Mouse (Mus musculus) stomach, embryonic 16.5 days (tissue): Measurements from ENCODE around the gene Ect2. TPM values are rescaled to one million over a fixed set of nuclear protein-coding genes. Genes with fewer than 3 reads are reported as not detected.

Experiments
- ATAC-seq: fragments of 200-750 bp; cut with Nextera tagmentation; 2 replicates; pipeline ENCODE4 v1.8.0; 2017; ENCODE audit warnings: moderate number of reproducible peaks, moderate TSS enrichment; ENCODE audit not compliant: insufficient read depth, low FRiP score
- H3K27ac ChIP-seq: fragments of 300-500 bp; sonication (generic); 2 replicates; pipeline ENCODE4 v1.5.1; 2014; ENCODE audit warnings: low read length
- H3K27me3 ChIP-seq: fragments of 300-500 bp; sonication (generic); 2 replicates; pipeline ENCODE4 v1.6.1; 2014; ENCODE audit warnings: low read length, control low read depth, mixed read lengths; ENCODE audit not compliant: control insufficient read depth, insufficient read depth
- H3K36me3 ChIP-seq: fragments of 300-500 bp; sonication (generic); 2 replicates; pipeline ENCODE4 v1.6.1; 2014; ENCODE audit warnings: low read length; ENCODE audit not compliant: control insufficient read depth, insufficient read depth
- H3K4me1 ChIP-seq: fragments of 300-500 bp; sonication (generic); 2 replicates; pipeline ENCODE4 v1.6.1; 2014; ENCODE audit warnings: low read length, control low read depth, mixed read lengths; ENCODE audit not compliant: control insufficient read depth, insufficient read depth
- H3K4me2 ChIP-seq: fragments of 300-500 bp; sonication (generic); 2 replicates; pipeline ENCODE4 v1.6.1; 2014; ENCODE audit warnings: low read depth, low read length, mixed read lengths
- H3K4me3 ChIP-seq: fragments of 300-500 bp; sonication (generic); replicated peaks from 2 replicates; pipeline ENCODE4 v1.5.1; 2014; ENCODE audit warnings: mild to moderate bottlenecking, low read length
- H3K9ac ChIP-seq: fragments of 300-500 bp; sonication (generic); 2 replicates; pipeline ENCODE4 v1.6.1; 2014; ENCODE audit warnings: low read length
- H3K9me3 ChIP-seq: fragments of 300-500 bp; sonication (generic); replicated peaks from 2 replicates; pipeline ENCODE4 v1.6.1; 2016; ENCODE audit warnings: low read length, control low read depth; ENCODE audit not compliant: control insufficient read depth
- WGBS: fragments of 180-500 bp; shearing (Covaris S2); extraction: QIAGEN DNeasy Blood & Tissue Kit; methylation state at CpG from one replicate; pipeline ENCODE4 v1.1.7; 2014; 5-methylcytosine and 5-hydroxymethylcytosine counted together
- polyA plus RNA-seq: library from polyadenylated mRNA; unstranded; fragments of >200 nt; fragmentation: Nextera tagmentation; extraction: Ambion mirVana; gene quantifications from 2 replicates; pipeline ENCODE4 v1.2.1, GENCODE M21; 2015

The Ect2 gene
- polyA plus RNA-seq, 1 experiment from 2014 or later: 47.3 TPM

GRCm38 (mm10) chr3:27098633-27099032 is 55.0 kb downstream of the Ect2 start:
- ATAC-seq: no peak
- 90% methylated on average over 6 of the region's 6 CpGs for WGBS

GRCm38 (mm10) chr3:27086221-27086620 is 67.5 kb downstream of the Ect2 start:
- 96% methylated on average over 6 of the region's 6 CpGs for WGBS
- no peak overlapping the region for H3K4me3 ChIP-seq
- no peak for ATAC-seq
- no peaks in the 10 kb centered on the region for H3K9me3 ChIP-seq
- no peak overlapping the region for H3K9ac ChIP-seq
- H3K27ac ChIP-seq: no peak overlapping the region
- H3K36me3 ChIP-seq: peaks cover 5% of the 10 kb centered on the region; the same call in 1 of the 2 replicates
- no peaks in the 10 kb centered on the region for H3K4me1 ChIP-seq
- H3K27me3 ChIP-seq: no peaks in the 10 kb centered on the region
- no peak overlapping the region for H3K4me2 ChIP-seq

More at GRCm38 (mm10) chr3:27098633-27099032, 55.0 kb downstream of the Ect2 start:
- Histone ChIP-seq H3K27me3 (no peaks in the 10 kb centered on the region), H3K27ac (no peak overlapping the region), H3K9me3 (no peaks in the 10 kb centered on the region), H3K4me3 (no peak overlapping the region), H3K9ac (no peak overlapping the region), H3K36me3 (peaks cover 6% of the 10 kb centered on the region; the same call in 1 of the 2 replicates), H3K4me1 (no peaks in the 10 kb centered on the region), H3K4me2 (no peak overlapping the region)

GRCm38 (mm10) chr3:27081229-27082060 is 72.2 kb downstream of the Ect2 start:
- Histone ChIP-seq H3K27ac (no peak overlapping the region), H3K4me3 (no peak overlapping the region), H3K9ac (no peak overlapping the region), H3K36me3 (no peaks in the 10 kb centered on the region), H3K27me3 (no peaks in the 10 kb centered on the region), H3K9me3 (no peaks in the 10 kb centered on the region), H3K4me1 (no peaks in the 10 kb centered on the region), H3K4me2 (no peak overlapping the region)
- 83% methylated on average over 13 of the region's 13 CpGs for WGBS
- ATAC-seq: no peak

- no peak overlapping the region for H3K27ac ChIP-seq
- no peaks in the 10 kb centered on the region for H3K36me3 ChIP-seq
- no peaks in the 10 kb centered on the region for H3K9me3 ChIP-seq
- H3K4me1 ChIP-seq: no peaks in the 10 kb centered on the region
- no peaks in the 10 kb centered on the region for H3K27me3 ChIP-seq
- H3K4me2 ChIP-seq: no peak overlapping the region
- no peak overlapping the region for H3K4me3 ChIP-seq
- 79% methylated on average over 7 of the region's 7 CpGs for WGBS
- H3K9ac ChIP-seq: no peak overlapping the region
- ATAC-seq: no peak
Measured at GRCm38 (mm10) chr3:27080061-27080770, 73.5 kb downstream of the Ect2 start.

GRCm38 (mm10) chr3:27073884-27074283 is 79.8 kb downstream of the Ect2 start:
- Histone ChIP-seq H3K4me2 (no peak overlapping the region), H3K4me1 (no peaks in the 10 kb centered on the region), H3K27ac (no peak overlapping the region), H3K27me3 (no peaks in the 10 kb centered on the region), H3K36me3 (no peaks in the 10 kb centered on the region), H3K9ac (no peak overlapping the region), H3K4me3 (no peak overlapping the region), H3K9me3 (no peaks in the 10 kb centered on the region)
- WGBS: 65% methylated on average over 2 of the region's 2 CpGs
- no peak for ATAC-seq

- no peaks in the 10 kb centered on the region for H3K27me3 ChIP-seq
- H3K4me3 ChIP-seq: no peak overlapping the region
- H3K4me2 ChIP-seq: no peak overlapping the region
- no peak for ATAC-seq
- no peaks in the 10 kb centered on the region for H3K9me3 ChIP-seq
- no peak overlapping the region for H3K9ac ChIP-seq
- H3K36me3 ChIP-seq: no peaks in the 10 kb centered on the region
- H3K4me1 ChIP-seq: no peaks in the 10 kb centered on the region
- 91% methylated on average over 4 of the region's 4 CpGs for WGBS
- no peak overlapping the region for H3K27ac ChIP-seq
Measured at GRCm38 (mm10) chr3:27071706-27072105, 82.0 kb downstream of the Ect2 start.

- no peak for ATAC-seq
- no peak overlapping the region for H3K4me3 ChIP-seq
- H3K27me3 ChIP-seq: no peaks in the 10 kb centered on the region
- no peak overlapping the region for H3K27ac ChIP-seq
- no peak overlapping the region for H3K4me2 ChIP-seq
- H3K4me1 ChIP-seq: no peaks in the 10 kb centered on the region
- WGBS: 52% methylated on average over 9 of the region's 9 CpGs
- no peaks in the 10 kb centered on the region for H3K9me3 ChIP-seq
- H3K9ac ChIP-seq: no peak overlapping the region
- H3K36me3 ChIP-seq: no peaks in the 10 kb centered on the region
Measured at GRCm38 (mm10) chr3:27070340-27070739, 83.3 kb downstream of the Ect2 start.

GRCm38 (mm10) chr3:27067206-27067605 is 86.5 kb downstream of the Ect2 start:
- Histone ChIP-seq H3K4me3 (no peak overlapping the region), H3K27ac (no peak overlapping the region), H3K4me1 (no peaks in the 10 kb centered on the region), H3K36me3 (no peaks in the 10 kb centered on the region), H3K4me2 (no peak overlapping the region), H3K9me3 (no peaks in the 10 kb centered on the region), H3K9ac (no peak overlapping the region), H3K27me3 (no peaks in the 10 kb centered on the region)
- no peak for ATAC-seq

GRCm38 (mm10) chr3:27064886-27065285 is 88.8 kb downstream of the Ect2 start:
- Histone ChIP-seq H3K4me3 (no peak overlapping the region), H3K4me2 (no peak overlapping the region), H3K27me3 (no peaks in the 10 kb centered on the region), H3K27ac (no peak overlapping the region), H3K9me3 (no peaks in the 10 kb centered on the region), H3K36me3 (no peaks in the 10 kb centered on the region), H3K9ac (no peak overlapping the region), H3K4me1 (no peaks in the 10 kb centered on the region)
- WGBS: 89% methylated on average over 2 of the region's 2 CpGs
- ATAC-seq: no peak
